Mouse (Mus musculus) activated CD4-positive, CD25-positive, alpha-beta regulatory T cell (primary cell): ENCODE data around the gene Cdc14b. TPM values are rescaled to one million over a fixed set of nuclear protein-coding genes. Genes with fewer than 3 reads are reported as not detected.

ENCODE experiments used
- polyA plus RNA-seq, 2 experiments: library from polyadenylated mRNA; unstranded; fragments of 100-300 nt; shearing (Covaris generic); gene quantifications; one replicate each; pipeline ENCODE4 v1.2.1; 2017

Gene Cdc14b
- polyA plus RNA-seq, result 10 to 100 TPM in 1 of 2 experiments, 1 to 10 TPM in 1; 4.6 to 13.2 TPM

GRCm38 (mm10) chr13:64274879-64275753 is at the start of gene Cdc14b:
Cdc14b (minus strand) TSS chr13:64275290.

GRCm38 (mm10) chr13:64312024-64312915 is 37.2 kb upstream of the Cdc14b start, which contains the start of gene Aaed1:
Aaed1 (minus strand) TSS chr13:64312710.

DNA sequence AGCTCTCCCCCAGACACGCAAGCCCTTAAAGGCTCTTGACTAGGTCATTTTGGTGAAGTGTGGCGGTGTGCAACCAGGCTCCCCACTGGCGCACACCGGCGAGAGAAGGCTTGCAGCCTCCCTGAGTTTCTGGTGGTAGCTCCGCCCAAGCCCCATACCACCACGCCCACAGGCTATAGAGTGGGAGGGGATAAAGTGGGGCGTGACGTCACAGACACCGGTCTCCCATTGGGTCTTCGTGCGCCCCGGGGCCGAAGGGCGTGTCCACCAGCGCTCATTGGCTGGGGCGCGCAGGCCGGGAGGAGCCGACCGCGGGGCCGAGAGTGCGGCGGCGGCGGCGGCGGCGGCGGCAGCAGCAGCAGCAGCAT is 113.6 kb downstream of the Cdc14b start, which contains the start of gene Habp4:
Gene Habp4, plus strand, starts transcription at position 277 of the 368 bp plus-strand sequence.

GRCm38 (mm10) chr13:64153083-64153682 is 121.9 kb downstream of the Cdc14b start, which contains the start of gene Zfp367:
Zfp367 (minus strand) TSS chr13:64153202.

Other genes with a start within 250 kb of the Cdc14b start
- under 1 TPM in 1 of 2 experiments, not detected in 1; 0.37 TPM for gene Hsd17b3, start 186.1 kb downstream of the Cdc14b start, polyA plus RNA-seq
- 10 to 100 TPM; 22.7 to 37.4 TPM for gene Slc35d2, start 145.9 kb downstream of the Cdc14b start, polyA plus RNA-seq
- 10 to 100 TPM; 10.8 to 13.4 TPM for gene Zfp367, start 122.1 kb downstream of the Cdc14b start, polyA plus RNA-seq
- 10 to 100 TPM; 30.0 to 38.0 TPM for gene Habp4, start 113.5 kb downstream of the Cdc14b start, polyA plus RNA-seq
- 10 to 100 TPM; 20.9 to 34.5 TPM for gene Aaed1, start 37.4 kb upstream of the Cdc14b start, polyA plus RNA-seq
- 10 to 100 TPM in 1 of 2 experiments, 1 to 10 TPM in 1; 3.3 to 15.5 TPM for gene Ctsl, start 95.6 kb upstream of the Cdc14b start, polyA plus RNA-seq
- 1 to 10 TPM; 2.1 to 4.5 TPM for gene Cdk20, start 157.0 kb upstream of the Cdc14b start, polyA plus RNA-seq
- not detected for gene Fam240b, start 222.5 kb upstream of the Cdc14b start, polyA plus RNA-seq